Mouse (Mus musculus): Measurements from ENCODE around the gene 4930453N24Rik.

Gene 4930453N24Rik

GRCm38 (mm10) chr16:64770521-64771430 is at the start of gene 4930453N24Rik:
TSS of gene 4930453N24Rik (minus strand) at chr16:64771161.
- DNase-seq (ENCODE audit: low read depth, low spot score): peak; percentile 96

DNA sequence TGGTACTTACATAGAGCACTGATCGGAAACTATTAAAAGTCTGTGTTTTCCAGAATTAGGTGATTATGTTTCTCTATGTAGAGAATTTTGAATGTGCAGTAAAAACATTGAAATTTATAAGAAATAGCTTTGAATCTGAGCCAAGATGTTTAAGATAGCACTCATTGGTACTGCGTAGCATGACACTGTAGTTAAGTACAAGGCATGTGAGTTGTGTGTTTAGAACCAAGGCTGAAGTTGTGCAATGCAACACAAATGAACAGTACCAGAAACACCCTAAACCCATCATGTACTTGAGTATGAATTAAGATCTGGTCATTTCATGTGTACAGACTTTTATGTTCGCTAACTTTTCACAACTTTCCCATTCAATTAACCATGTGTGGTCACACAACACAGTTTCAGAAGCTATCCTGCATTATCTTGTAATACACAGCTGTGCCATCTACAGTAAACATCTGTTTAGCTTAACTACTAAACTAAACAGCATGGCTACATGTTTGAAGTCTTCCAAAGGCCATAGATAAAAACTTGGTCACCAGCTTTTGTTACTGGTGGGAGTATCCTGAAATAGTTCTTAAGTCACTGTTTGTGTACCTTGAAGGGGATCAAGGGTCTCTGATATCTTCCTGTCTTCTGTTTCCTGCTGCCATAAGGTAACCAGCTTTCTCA is 46.3 kb upstream of the 4930453N24Rik start:
- no peak for DNase-seq (ENCODE audit: low read depth, low spot score)

DNA sequence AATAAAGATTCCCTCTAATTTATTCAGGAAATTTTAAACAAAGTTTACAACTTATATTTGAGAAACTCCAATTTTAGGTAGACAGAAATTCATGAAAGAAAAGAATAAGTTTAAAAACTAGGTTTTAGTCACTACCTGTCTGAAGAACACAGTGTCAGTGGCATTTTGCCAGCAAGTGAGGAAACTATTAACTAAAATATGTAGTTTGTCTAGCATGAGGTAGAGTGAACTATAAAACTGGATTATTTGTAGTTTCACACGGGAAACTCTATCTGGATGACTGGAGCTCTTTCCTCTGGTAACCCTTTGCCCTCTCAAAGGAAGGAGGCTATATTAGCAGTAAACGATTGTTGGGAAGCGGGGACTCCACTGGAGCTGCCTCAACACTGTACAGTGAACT is 32.1 kb upstream of the 4930453N24Rik start:
- DNase-seq (ENCODE audit: low read depth, low spot score): no peak

GRCm38 (mm10) chr16:64801638-64802037 is 30.7 kb upstream of the 4930453N24Rik start:
- no peak for DNase-seq (ENCODE audit: low read depth, low spot score)

DNA sequence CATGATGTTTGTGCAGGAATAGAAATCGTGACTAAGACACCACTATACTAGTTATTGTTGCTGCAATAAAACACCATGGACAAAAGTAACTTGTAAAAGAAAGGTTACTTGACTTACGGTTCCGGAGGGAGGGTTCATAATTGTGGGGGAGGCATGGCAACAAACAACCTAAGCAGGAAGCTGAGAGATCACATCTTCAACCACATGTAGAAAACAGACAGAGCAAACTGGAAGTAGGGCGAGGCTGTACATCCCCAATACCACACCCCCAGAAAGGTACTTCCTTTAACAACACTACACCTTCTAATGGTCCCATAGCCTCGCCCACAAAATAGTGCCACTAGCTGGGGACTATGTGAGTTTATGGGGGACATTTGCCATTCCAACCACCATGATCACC is 29.4 kb upstream of the 4930453N24Rik start:
- DNase-seq (ENCODE audit: low read depth, low spot score): no peak

- DNase-seq (ENCODE audit: low read depth, low spot score): no peak
These were observed 23.8 kb upstream of the 4930453N24Rik start for GRCm38 (mm10) chr16:64794802-64795201.

GRCm38 (mm10) chr16:64789706-64790105 is 18.7 kb upstream of the 4930453N24Rik start:
- DNase-seq (ENCODE audit: low read depth, low spot score): no peak

GRCm38 (mm10) chr16:64775516-64775915 is 4.6 kb upstream of the 4930453N24Rik start:
- no peak for DNase-seq (ENCODE audit: low read depth, low spot score)

DNA sequence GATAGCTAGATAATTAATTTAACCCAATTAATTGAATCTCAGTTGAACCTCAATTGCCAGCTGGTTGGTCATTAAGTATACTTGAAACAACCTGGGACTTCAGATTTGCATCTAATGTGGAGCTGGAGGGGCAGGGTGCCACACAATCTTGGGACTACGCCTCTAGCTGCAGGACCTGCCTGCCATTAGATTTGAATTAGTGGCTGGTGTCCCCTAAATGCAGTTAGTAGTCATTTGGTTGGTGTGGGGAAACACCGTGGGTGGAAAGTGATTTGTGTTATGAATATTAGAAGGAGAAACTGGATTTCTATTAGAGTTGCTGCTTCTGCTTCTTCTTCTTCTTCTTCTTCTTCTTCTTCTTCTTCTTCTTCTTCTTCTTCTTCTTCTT is 464 bp upstream of the 4930453N24Rik start:
- peak; percentile 4 for DNase-seq (ENCODE audit: low read depth, low spot score)

DNA sequence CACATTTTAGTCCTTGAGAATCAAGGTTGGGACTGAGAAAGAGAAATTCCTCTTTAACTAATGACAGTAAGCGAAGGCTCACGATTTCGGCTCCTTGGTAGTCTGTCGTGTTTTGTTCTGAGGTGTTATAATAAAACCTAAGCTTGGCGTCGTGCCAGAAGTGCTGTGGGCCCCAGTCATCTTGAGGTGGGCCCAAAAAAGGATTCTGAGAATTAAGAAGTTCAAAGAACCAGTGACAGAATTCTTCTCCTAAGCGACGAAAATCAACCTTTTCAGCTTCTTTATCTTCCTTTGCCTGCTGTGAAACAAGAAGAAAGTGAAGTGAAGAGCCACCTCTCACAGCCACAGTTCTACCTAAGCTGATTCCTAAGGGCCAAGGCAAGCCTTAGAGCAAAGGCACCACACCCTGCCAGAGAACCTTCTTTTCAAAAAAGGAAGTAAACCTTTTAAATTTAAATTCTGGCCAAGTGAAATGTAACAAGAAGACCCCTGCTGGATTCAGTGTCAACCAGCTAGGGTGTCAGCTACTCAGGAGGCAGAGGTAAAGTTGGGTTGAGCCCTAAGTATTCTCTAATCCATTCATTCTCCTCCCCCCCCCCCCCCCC is 4.2 kb downstream of the 4930453N24Rik start:
- DNase-seq (ENCODE audit: low read depth, low spot score): no peak

DNA sequence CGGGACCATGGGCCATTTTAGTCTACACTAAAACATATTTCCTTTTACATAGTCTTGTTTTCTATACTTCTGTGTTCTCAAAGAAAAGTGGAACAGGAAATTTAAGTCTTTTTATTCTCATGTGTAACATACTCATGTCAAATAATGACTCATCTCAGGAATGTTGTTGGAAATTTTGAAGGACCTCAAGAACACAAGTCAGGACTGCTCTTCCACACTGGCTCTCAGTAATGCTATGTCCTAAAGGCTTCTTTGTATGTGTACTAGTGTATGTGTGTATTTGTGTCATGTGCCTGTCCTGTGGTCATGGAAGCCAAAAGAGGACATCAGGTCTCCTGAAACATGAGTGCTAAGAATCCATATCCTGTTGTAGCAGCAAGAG is 11.7 kb downstream of the 4930453N24Rik start:
- no peak for DNase-seq (ENCODE audit: low read depth, low spot score)

- peak; percentile 4 for DNase-seq (ENCODE audit: low read depth, low spot score)
These were observed 12.3 kb downstream of the 4930453N24Rik start for GRCm38 (mm10) chr16:64758561-64759244.

DNA sequence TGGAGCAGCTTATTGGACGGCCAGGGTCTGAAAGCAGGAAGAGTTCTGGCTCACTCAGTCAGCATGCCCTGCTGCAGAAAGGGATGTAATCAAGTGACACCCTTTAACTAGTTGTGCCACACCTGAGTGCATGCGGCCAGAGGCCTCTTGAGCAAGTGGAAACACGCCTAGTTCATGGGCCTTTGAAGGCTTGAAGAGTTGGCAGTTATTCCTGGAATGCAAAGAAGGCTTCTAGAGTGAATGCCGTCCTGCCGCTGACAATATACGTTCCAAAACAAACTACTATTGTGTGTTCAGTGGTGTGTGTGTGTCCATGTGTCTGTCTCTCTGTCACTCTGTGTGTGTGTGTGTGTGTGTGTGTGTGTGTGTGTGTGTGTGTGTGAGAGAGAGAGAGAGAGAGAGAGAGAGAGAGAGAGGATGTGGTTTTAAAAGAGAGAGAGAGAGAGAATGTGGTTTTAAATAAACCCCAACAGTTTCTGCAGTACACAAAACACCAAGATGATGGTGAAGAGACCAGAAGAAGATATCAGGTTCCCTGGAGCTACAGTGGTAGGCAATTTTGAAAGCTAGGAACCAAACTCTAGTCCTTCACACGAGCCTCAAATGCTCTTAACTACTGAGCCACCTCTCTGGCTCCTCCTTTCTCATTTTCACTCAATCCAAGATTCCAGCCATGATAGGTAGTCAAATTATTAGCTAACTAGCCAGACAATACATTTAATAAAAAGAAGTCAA is 13.1 kb downstream of the 4930453N24Rik start:
- DNase-seq (ENCODE audit: low read depth, low spot score): no peak

- DNase-seq (ENCODE audit: low read depth, low spot score): no peak
These were observed 14.6 kb downstream of the 4930453N24Rik start for GRCm38 (mm10) chr16:64756321-64756720.

- DNase-seq (ENCODE audit: low read depth, low spot score): peak; percentile 61
These were observed 16.2 kb downstream of the 4930453N24Rik start for GRCm38 (mm10) chr16:64754743-64755139.

DNA sequence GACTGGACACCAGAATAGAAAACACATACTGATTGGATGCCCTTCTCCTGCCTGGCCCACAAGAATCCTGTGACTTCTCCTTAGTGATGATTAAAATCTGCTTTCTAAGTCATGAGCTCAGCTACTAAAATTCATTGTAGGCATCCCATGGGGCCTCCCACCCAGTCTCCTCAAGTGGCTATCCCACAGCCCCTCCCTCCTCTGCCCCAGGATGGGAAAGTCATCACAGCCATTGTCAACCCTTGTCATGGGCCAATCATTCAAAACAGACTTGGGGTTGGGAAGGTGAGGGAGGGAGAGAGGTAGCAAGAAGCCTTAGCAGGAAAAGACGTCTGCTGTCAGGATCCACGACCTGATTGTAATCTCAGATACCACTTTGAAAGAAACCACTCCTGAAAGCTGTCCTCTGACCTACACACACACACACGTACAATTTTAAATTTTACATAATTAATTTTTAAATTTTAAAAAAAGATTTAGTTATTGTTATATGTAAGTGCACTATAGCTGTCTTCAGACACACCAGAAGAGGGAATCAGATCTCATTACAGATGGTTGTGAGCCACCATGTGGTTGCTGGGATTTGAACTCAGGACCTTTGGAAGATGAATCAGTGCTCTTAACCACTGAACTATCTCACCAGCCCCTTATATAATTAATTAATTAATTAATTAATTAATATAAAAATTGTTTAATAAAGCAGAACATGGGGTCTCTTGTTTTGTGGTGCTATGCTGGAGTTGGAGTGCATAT is 16.8 kb downstream of the 4930453N24Rik start:
- DNase-seq (ENCODE audit: low read depth, low spot score): no peak

GRCm38 (mm10) chr16:64748237-64748636 is 22.7 kb downstream of the 4930453N24Rik start:
- peak; percentile 85 for DNase-seq (ENCODE audit: low read depth, low spot score)

- DNase-seq (ENCODE audit: low read depth, low spot score): no peak
These were observed 25.9 kb downstream of the 4930453N24Rik start for GRCm38 (mm10) chr16:64745089-64745488.

- no peak for DNase-seq (ENCODE audit: low read depth, low spot score)
These were observed 33.7 kb downstream of the 4930453N24Rik start for GRCm38 (mm10) chr16:64737289-64737688.

- DNase-seq (ENCODE audit: low read depth, low spot score): peak; percentile 96
These were observed 47.5 kb downstream of the 4930453N24Rik start for GRCm38 (mm10) chr16:64723273-64724057.
